Mouse (Mus musculus) lung, postnatal 14 days (tissue): ENCODE results near the gene F2rl3.

Experiments used
- DNase-seq: peaks from one replicate; pipeline ENCODE4 v3.0.0; 2021

The F2rl3 gene

DNA sequence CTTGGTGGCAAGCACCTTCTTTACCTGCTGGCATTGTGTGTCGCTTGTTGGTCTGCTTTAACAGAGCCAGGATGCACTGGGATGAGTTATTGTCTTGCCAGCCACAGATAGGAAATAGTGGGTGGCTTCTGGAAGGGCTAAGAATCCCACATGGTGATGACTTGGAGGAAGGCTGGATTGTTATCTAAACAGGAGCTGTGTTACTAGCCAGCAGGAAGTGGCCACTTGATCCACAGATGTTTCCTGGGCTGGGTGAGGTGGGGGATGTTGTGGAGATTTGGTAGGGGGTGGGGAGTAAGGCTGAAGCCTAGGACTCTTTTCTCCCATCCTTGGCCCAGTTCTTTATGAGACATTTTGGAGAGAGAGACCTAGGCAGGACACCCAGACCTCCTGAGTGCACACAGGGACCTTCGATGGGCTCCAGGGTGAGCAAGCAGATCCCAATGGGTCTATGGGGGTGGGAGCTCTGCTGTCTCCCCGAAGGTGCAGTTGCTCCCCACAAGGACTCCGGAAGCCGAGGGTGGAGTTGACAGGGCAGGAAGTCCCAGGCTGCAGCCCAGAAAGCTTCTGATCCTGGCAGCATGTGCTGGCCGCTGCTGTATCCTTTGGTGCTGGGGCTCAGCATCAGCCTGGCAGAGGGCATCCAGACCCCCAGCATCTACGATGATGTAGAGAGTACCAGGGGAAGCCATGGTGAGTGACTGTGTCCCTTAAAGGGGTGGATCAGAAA lies at the start of gene F2rl3:
Gene F2rl3, plus strand, starts transcription at position 559 of the 730 bp plus-strand sequence.
- no peak for DNase-seq

DNA sequence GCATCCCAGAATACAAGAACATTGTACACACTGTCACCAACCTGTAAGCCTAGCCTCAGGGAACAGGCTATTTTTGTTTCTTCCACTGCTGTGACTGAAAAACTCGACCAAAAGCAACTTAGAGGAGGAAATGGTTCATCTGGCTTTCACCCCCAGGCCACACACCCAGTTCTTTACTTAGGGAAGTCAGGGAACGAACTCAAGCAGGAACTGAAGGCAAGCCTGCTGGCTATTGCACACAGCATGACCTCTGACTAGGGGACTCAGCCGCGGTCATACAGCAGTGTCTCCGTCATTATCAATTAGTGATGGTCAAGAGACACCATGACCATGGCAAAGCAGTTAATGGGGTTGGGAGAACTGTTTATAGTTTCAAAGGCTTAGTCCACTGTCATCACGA lies 49.1 kb upstream of the F2rl3 start:
- DNase-seq, result no peak

DNA sequence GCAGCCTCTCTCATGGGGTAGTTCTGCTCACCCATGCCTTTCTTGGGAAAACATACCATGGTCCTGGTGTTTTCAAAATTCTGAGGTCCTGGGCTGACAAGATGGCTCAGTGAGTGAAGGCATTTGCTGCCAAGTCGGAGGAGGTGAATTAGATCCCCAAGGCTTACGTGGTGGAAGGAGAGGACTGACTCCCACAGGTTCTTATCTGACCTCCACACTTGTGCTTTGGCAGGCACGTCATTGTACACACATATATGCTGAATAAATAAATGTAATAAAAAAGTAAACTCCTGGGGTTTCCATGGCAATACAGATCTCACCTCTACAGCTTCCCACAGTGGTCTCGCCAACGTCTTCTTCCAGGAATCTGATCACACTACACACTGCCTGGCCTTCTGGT lies 45.1 kb upstream of the F2rl3 start:
- DNase-seq, result no peak

DNA sequence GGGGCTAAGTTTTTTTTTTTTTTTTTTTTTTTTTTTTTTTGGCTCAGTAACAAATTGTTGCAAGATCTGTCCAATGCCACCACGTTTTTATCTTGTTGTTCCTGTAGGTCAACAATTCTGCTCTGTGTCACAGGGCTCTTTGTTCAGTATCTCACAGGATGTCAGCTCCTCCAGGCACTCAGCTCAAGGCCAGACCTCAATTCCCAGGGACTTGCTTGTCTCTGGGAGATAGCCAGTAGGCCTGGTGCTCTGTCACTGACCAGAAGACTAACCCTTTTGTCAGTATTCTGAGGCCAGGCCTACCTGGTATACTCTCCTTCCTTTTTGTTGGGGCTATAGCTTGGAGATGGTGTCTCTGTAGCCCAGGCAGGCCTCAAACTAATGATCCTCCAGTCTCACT lies 41.1 kb upstream of the F2rl3 start:
- no peak for DNase-seq

DNA sequence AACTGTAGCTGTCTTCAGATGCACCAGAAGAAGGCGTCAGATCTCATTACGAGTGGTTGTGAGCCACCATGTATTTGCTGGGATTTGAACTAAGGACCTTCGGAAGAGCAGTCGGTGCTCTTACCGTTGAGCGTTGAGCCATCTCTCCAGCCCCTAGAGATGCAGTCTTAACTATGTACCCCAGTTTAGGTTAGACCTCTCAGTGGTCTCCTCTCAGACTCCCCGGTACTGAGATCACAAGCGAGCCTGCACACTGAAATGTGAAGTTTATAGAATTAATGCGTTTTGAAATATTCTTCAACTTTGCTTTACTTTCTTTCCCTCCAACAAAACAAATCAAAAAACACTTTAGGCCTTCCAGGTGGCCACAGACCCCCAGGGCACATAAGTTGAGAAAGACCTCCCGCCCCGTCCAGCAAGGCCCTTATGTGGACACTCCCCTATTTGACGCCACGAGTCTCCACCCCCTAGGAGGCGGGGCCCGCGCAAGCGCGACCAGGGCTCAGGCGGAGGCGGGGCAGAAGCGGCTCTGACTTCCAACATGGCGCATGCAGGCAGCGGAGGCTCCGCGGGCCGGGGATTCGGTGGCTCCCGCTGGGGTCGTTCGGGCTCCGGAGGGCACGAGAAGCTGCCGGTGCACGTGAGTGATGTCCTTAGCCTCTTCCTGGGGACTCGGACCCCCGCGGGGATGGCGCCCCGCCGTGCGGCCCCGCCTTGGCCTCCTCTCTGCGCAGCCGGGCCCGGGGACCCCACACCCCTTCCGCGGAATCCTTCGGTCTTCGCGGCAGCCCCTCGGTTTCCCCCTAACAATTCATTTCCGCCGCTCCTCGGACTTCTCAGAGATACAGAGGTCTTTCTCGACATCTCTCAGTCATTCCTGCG lies 38.7 kb upstream of the F2rl3 start, which contains the start of gene Sin3b:
Gene Sin3b, plus strand, starts transcription at position 517 of the 882 bp plus-strand sequence.
- peak; percentile 97 for DNase-seq

DNA sequence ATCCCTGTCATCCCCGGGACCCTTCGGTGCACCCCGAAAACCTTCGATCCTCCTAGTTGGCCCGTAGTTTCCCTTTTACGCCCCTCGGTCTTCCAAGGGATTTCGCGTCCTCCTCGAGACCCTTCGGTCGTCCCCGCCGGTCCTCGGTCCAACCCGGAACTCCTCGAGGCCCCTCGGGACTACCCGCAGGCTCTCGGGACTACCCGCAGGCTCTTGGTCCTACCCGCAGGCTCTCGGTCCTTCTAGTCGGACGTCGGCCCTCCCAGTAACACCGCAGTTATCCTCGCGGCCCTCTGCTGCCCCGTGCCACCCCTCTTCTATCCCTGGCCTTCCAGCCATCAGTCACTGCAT lies 38.1 kb upstream of the F2rl3 start:
- peak; percentile 12 for DNase-seq

DNA sequence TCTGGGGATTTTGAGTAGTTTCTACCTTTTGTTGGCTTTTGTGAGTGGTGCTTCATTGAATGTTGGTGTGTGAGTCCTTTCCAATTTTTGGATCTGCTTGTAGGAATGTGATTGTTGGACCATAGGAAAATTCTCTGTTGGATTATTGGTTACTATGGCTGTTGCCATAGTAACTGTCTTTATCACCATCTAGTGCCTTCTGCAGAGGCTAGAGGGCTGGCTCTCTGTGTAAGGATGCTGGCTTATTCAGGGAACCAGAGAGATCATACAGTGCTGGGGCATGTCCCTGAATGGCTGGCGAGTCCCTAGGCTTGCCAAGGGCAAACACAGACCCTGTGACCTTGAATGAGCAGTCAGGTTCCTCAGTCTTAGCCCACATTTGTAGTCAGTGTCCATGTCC lies 33.0 kb upstream of the F2rl3 start:
- DNase-seq, result no peak

DNA sequence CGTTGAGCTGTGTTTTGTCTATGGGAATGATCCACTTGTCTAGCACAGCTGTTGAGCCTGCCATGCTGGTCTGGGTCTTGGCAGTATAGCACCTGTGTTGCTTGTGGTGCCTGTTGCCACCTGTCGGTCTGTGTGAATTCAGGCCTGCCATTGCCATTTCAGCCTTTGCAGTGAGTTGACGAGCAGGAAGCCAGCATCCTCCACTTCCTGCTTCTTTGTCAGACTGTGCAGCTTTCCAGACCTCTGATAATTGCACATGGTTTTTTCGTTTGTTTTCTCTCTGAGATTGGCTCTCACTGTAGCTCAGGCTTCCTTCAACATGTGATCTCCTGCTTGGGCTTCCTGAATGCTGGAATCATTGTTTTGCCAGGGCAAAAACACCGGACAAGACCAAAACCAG lies 26.7 kb upstream of the F2rl3 start:
- DNase-seq, result no peak

DNA sequence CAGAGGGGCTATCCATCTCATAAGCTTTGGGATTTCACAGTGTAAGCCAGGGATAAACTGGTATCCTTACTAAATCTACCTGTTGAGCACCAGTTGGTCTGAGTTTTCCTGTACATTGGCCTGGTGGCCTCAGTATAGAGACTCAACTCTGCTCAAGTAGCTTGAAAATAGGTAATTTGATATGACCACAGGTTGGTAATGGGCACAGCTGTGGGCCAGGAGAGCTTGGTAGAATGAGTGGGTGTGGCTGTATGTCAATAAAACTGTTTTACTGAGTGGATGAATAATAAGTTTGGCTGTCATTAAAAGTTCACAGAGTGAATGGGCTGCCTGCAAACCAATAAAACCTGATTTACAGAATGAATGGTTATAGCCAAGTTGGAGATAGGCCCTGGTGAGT lies 24.8 kb upstream of the F2rl3 start:
- no peak for DNase-seq

DNA sequence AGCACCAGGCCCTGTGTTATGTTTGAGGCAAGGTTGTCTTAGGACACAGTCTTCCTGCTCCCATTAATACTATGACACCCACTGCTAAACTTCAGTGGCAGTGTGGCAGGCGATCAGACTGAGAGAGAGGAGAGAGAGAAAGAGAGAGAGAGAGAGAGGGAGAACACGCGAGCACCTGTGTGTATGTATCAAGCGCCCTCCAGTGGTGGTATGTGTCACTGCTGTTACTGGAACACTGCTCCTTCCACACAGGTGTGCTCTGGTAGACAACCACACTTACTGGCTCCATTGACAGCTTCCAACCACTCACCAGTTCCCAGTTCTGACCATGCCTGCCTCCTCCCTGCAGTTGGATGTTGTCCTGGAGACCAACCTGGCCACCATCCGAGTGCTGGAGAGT lies 15.6 kb upstream of the F2rl3 start:
- DNase-seq, result peak; percentile 50

DNA sequence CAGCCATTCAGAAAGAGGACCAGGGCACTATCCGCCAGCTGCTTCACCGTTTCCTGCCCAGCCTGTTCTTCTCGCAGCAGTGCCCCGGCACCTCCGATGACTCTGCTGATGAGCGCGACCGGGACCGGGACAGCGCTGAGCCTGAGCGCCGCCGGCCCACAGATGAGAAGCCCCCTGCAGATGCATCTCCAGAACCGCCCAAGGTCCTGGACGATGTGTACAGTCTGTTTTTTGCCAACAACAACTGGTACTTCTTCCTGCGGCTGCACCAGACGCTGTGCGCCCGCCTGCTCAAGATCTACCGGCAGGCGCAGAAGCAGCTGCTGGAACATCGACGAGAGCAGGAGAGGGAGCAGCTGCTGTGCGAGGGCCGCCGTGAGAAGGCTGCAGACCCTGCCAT lies 11.8 kb upstream of the F2rl3 start:
- DNase-seq, result no peak

DNA sequence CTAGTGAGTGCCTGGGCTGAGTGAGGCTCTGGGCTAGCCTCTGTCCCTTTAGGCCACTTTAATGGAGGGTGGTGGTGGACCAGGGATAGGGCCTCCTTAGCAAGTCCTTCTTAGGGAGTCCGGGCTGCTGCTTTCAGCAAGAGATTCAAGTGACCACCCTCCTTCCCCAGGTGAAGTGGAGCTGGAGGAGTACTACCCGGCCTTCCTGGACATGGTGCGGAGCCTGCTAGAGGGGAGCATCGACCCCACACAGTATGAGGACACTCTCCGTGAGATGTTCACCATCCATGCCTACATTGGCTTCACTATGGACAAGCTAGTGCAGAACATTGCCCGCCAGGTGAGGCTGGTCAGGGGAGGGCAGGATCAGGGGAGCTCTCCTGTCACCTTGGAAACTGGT lies 11.4 kb upstream of the F2rl3 start:
- DNase-seq, result no peak

DNA sequence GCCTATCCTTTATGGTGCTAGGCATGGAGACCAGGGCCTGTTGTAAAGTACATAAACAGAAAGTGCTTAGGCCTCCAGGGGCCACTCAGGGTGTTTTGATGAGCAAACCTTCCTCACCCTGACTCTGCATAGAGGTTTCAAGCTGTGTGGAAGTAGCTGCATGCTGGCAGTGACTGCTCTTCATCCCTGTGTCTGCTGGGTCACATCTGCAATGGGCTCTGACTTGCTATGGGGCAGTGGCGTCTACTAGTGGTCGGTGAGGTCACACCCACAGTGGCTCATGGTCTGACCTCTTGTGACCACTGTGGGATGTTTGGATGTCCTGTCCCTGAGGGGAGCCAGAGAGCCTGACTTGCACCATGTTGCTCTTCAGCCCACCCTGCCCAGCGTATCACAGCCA lies 10.6 kb upstream of the F2rl3 start:
- DNase-seq, result no peak

DNA sequence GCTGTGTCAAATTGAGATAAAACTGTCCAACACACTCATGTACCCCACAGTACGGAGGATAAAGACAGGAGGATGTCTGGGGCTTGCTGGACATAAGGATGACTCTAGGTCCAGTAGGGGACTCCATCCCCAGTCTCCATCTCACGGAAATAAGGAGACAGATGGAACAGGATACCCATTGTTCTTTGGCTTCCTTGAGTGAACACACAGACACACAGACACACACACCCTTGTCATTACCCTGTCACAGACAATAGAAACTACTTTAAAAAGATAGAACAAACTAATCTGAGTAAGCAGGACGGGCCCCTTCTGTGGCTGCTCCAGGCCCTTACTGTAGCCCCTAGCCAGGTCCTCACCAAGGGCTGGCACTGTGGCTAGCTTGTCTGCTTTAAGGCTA lies 9.4 kb upstream of the F2rl3 start:
- DNase-seq, result no peak

DNA sequence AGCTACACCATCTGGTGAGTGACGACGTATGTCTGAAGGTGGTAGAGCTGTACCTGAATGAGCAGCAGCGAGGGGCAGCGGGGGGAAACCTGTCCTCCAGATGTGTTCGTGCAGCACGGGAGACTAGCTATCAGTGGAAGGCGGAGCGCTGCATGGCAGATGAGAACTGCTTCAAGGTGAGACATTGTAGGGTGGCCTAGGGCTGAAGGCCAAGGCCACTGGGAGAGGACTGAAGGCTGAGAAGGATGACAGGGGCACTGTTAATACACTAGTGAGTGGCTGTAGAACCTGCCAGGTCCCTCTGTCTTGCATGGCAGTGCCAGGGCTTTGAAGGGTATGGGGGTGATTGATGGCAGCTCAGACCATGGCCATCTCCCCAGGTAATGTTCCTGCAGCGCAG lies 8.5 kb upstream of the F2rl3 start:
- no peak for DNase-seq

DNA sequence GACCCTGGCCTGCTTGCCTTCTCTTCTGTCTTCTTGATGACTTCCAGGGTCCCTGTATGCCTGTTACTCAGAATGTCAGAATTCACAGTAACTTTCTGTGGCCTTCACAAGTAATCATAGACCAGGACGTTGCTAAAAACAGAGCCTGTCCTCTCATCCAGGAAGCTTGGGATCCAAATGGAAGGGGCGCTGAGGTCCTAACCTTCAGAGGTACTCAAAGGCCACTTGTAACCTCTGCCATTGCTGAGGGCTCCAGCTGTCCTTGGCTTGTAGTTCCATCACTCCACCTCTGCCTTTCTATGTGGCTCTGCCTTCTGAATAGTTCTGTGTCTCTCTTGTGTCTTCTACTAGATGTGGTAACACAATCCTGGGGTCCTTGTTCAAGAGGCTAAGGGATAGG lies 7.9 kb upstream of the F2rl3 start:
- DNase-seq, result no peak

DNA sequence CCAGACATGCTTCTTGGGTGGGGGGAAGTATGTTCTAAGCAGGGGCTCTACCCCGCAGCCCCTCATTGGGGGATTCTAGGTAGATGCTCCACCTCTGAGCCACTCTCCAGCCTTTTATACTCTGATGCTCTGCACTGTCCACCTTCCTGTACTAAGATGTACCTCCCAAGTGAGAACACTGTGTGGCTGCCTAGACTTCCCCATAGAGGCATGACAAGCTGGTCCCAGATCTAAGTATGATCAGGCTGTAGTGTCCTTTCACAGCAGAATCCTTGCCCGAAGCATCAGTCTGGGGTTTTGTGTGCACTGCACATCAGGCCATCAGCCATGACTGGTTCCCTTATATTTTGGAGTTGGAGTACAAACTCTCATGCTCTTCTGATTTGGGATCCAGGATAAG lies 5.6 kb upstream of the F2rl3 start:
- DNase-seq, result no peak

DNA sequence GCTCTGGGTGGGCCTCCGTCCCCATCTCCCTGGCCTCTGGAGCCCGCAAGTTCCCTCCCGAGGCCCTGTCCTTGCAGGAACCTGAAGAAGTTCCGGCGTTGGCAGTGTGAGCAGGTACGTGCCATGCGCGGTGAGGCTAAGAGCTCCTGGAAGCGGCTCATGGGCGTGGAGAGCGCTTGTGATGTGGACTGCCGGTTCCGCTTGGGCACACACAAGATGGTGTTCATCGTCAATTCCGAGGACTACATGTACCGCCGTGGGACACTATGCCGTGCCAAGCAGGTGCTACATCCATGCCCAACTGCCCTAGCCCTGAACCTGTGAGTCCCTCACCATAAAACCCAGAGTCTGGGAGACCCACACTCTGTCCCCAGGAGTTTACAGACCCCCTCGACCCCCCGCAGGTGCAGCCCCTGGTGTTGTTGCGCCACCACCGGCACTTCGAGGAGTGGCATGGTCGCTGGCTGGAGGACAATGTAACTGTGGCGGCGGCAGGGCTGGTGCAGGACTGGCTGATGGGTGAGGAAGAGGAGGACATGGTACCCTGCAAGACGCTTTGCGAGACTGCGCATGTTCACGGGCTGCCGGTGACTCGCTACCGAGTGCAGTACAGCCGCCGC lies 4.8 kb upstream of the F2rl3 start:
- DNase-seq, result no peak

DNA sequence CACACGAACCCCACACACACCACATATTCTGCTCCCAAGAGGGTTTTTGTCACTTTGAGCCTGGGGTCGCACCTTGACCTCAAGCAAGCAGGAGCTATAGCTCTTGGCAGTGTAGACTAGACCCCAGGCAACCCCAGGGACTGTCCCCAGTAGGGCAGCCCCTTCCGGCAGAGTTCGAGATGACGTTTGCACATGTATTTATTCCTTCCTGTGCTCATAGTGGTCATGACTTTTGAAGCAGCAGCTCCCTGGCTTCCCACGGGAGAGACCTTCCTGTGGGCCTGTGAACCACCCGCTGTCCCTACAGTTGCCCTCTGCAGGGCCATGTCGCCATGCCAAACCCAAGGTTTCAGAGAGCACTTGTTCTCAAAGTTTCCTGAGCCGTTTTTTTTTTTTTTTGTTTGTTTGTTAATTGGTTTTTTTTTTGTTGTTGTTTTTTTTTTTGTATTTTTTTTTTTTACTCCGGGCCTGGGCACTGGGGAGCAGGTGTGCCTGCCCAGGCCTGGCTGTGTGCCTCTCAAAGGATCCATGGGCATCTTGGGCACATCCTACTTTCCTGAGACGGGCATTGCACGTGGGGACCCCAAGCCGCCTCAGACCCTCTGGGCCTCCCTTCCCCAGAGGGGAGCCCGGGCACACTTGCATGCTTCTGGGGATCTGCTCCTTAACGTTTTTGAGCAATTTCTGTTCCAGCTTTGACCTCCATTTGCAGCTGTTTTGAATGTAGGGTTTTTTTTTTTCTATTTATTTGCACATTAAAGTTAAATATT lies 4.1 kb upstream of the F2rl3 start:
- DNase-seq, result no peak

DNA sequence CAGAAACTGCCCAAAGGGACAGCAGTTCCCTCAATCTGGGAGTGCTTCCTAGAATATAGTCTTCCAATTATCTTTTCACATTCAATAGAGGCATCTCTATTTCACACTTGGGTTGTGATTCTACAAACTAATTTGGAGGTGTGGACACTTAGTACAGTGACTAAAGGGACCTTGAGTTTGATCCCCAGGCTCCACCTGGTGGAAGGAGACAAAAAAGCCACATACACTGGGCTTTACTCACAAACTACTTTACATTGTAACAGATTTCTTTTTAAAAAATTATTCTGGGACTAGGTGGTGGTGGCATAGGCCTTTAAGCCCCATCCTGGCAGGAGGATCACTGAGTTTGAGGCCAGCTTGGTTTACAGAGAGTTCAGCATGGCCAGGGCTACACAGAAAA lies 3.4 kb upstream of the F2rl3 start:
- no peak for DNase-seq

DNA sequence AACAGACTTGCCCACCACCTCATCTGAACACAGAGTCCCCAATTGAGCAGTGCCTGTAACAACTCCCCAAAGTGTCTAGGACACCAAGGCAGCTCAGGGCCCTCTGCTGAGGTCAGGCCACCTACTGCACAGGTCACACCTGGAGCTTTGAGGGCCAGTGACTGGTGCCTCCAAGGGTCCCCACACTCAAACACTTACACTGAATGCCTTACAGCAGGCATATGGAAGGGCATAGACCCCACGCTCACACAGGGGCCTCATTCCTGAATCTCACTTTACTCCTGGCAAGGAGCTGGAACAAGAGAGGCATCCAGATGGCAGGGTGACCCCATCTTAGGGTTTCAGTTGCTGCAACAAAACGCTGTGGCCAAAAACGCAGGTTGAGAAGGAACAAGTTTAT lies 1.5 kb upstream of the F2rl3 start:
- DNase-seq, result no peak

DNA sequence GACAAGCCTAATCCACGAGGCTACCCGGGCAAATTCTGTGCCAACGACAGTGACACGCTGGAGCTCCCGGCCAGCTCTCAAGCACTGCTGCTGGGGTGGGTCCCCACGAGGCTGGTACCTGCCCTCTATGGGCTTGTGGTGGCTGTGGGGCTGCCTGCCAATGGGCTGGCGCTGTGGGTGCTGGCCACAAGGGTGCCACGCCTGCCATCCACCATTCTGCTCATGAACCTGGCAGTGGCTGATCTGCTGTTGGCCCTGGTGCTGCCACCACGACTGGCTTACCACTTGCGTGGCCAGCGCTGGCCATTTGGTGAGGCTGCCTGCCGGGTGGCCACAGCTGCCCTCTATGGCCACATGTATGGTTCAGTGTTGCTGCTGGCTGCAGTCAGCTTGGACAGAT lies 626 bp downstream of the F2rl3 start:
- DNase-seq, result no peak

DNA sequence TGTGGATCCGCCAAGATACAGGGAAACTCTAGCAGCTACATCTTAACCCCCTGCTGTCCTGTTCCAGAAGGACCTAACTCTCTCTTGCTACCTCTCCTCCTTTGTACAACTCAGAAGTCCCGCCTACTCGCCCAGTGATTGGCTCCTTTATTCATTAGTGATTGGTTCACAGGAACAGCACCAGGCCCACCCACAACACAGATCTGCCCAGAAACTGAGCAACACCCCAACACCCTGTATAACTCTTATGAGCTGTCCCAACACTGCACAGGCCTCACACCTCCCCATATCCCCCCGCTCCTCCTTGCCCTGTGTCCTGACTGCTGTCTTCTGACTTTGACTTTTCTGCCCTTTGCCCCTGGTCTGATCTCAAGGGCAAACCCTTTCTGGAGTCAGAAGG lies 4.0 kb downstream of the F2rl3 start:
- DNase-seq, result no peak
